Mouse (Mus musculus) hematopoietic stem cell, adult 5-6 weeks (primary cell): ENCODE measurements around the gene Cntd1. TPM values are rescaled to one million over a fixed set of nuclear protein-coding genes. Genes with fewer than 3 reads are reported as not detected.

Experiments used
- ATAC-seq, 2 experiments: fragments of 125-278 bp in 1 of 2; replicated peaks in 1 of 2; 2 replicates each; pipeline ENCODE4 v1.8.0; 2016 to 2017; ENCODE audit warnings: inconsistent platforms in 2 of 2, mild to moderate bottlenecking in 2 of 2, moderate number of reproducible peaks in 2 of 2, low read depth in 1 of 2, moderate TSS enrichment in 1 of 2; ENCODE audit not compliant: low FRiP score in 2 of 2, poor library complexity in 2 of 2, severe bottlenecking in 2 of 2, insufficient read depth in 1 of 2, low TSS enrichment in 1 of 2
- total RNA-seq: library from RNA; stranded (forward); fragments of 172-1452, 232-1000 nt; gene quantifications from 2 replicates; pipeline ENCODE4 v1.2.3, GENCODE M21; 2017

Cntd1 gene
- total RNA-seq: 1.3 and 2.4 TPM in 2 replicates

DNA sequence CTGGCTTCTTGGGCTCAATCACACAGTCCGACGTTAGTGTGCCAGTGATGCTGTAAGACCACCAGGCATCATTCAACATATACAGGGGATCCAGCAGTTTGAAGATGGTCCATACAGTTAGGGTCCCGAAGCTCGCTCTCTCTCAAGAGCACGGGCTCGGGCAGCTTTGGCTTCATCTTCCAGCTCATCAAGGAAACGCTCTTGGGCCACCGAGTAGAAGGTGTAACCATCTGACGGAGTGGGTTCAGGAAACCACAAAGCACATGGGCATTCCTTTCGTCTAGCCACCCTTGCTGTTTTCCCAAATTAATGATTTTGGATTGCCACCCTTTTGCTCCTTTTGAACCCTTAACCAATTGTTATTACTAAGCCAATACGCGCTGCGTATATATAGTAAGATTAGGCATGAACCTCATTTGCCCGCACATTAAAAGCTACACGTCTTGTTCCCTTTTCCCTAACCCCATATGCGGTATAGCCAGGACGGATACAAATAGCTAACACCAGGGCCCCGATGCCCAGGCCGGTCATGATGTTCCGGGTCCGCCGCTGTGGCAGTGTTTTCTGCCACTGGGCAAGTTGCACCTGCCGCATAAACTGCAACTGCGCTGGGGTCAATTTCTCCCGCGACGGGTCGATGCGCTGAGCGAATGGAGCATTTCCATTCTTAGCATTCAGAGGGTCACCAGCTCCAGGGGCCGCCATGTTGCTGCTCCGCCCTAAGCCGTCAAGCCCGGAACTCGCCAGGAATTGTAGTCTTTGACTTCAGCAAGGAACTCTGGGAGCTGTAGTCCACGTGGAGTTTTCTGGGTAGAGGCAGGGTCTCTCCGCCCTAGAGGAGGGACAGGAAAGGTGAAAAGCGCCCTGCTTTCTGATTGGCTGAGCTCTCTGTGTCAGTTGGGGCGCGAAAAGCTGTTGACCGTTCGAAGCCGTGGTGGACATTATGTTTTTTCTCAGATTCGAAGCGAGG, at the start of gene Cntd1, which contains the start of gene Coa3:
Cntd1 (plus strand) TSS at position 790 of the 970 bp plus-strand sequence.
Coa3 (minus strand) TSS at position 892 of the 970 bp plus-strand sequence.
- peak; percentile 96 to 97 for ATAC-seq

DNA sequence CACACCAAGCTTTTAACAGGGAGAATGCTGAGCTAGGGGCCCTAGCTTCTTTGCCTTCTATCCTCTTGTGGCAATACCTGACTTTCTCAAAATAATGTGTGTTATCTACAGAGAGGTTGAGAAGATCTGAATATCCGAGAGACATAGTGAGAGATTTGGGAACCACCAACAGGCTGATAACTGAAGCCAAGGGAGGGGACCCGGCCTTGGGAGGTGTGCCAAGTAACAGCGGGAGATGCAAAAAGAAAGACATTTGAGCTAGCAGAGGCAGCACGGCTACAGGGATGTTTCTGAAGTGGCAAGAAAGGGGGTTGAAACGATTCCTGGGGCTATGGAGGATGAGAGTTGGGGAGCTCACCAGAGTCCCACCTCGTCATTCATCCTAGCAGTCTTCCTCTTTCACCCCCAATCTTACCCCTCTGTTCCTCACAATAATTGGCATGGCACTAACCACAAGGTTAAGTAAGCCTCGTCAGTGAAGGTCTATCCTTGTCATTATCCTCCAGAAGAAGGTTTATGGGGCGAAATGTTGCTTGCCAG, 49.4 kb upstream of the Cntd1 start:
- no peak for ATAC-seq

DNA sequence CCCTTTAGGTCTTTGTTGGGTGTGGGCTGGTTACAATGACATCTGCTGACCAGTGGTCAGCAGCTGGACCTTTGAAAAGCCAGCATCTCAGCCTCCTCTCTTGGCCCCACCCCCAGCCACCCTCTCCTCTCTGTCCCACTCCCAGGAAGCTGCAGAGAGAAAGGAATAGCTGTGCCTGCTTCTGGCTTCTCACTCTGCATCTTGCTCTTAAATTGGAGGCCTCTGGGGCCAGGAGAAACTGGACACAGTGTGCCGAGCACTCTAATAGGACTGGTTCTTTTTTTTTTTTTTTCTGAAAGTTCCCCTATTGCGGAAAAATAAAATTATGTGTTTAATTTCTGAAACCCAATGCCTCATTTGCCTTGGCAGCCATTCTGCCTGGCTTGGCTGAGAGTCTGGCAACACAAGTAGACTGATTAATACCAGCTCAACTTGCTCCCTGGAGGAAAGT, 48.7 kb upstream of the Cntd1 start:
- no peak for ATAC-seq

DNA sequence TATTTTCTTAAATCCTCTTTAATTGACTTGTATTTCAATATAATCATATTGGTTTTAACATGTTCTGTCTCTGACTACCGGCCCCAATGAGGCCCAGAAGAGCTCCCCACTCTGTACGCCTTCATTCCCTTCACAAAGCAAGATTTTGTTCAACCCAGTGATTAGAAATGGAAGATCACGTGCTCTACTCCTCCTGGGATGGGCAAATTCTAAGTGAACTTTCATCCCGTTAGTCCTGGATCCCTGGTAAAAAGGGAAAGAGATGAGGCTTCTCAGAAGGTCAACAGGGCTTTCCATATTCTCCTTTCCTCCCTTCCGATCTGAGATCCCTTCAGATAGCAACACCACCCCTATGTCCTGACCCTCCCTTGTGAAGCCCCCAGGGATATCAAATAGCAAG, 48.3 kb upstream of the Cntd1 start:
- ATAC-seq: no peak

DNA sequence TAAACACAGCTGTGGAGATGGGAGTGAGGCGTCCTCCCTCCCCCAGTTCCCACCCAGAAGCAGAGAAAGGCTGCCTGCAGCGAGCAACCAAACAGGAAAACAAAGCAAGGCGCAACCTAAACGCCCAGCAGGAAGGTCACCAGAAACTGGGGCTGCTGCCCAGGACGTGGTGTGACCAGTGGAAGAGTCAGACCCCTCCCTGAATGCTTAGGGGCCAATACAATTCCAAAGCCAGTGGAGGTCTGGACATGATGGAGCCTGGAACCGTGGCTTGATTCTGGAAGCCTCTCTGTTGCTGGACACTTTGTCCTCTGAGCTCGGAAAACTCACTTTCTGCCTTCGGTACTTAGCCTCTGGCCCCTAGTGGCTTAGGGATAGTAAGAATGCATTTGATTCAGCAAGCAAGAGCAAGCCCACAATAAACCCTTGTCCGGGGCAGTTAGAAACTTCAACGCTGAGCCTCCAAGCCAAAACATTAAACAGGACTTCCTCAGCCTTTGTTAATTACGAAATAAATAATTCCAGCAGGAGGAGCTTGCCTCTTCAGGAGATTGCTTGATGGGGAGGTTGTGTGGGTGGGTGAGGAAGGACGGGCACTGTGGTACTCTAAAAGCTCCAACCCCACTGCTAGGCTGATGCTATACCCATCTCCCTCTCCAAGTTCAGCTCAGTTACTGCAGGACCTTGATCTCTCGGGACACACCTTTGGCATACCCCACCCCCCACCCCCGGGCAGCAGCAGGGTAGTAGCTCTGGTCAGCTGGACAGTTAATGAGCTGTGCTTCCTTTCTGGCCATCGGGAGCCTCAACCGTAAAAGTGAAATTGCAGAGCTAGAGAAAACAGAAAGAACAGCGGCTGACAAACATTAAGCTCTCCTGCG, 47.6 kb upstream of the Cntd1 start:
- no peak for ATAC-seq

DNA sequence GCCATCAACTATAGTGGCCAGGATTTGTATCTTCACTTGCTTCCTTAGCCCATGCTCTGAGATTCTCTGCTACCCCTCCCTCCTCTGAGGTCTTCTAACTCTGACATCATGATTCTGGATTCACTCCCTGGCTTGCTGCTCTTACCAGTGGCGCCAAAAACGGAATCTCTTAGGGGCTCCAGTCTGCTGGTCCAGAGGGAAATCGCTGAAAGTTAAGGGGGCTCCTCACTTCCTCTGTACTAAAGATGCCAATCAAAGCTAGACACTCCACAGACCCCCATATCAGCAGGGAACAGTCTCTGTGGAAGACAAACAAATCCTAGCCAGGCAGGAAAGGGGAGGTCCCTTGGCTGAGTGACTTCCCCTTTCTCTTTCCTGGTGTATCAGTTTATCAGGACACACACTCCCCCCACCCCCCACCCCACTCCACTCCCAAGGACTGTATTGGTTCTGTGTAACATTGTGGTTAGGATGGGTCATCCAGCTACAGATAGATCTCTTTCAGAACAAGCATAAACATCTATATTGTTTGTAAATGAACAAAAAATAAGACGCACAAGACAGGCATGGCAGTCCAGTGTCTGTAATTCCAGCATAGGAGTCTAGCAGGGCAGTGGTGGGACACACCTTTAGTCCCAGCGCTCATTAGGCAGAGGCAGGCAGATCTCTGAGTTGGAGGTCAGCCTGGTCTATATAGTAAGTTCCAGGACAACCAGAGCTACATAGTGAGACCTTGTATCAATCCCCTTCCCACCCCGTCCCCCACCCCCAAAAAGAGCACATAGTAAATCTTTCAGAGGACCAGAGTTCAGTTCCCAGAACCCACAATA, 46.6 kb upstream of the Cntd1 start:
- ATAC-seq: peak; percentile 49 to 71

DNA sequence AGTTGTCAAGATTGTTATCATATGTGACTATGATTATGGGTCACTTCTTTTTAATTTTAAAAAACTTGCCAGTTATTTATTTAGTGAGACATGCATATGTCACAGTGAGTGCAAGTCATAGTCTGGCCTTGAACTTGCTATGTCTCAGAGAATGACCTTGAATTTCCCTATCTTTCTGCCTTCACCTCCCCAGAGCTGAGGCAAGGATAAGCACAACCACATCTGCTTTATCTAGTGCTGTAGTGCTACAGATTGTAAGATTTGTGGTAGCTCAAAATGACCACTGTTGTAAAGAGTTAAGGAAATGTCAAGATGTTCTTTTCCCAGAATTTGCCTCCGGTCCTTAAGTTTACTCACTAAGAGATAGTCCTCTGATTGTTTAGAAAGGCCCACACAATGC, 45.6 kb upstream of the Cntd1 start:
- ATAC-seq: no peak

DNA sequence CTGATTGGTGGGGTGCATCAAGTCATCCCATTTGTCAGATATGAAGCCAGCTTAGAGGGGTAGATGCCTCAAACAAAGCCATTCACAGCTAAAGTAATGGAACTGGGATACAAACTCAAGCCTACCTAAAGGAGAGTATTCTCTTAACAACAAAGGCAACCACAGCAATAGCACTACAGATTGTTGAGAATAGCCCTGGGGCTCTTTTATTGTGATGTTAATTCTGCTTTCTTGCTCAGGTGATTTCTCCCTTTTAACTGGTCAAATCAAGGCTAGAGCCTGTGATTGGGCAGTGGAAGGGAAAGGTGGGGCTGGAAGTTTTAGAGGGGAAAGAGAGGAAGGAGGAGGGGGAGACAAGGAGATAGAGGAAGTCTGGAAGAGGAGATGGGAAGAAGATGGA, 44.7 kb upstream of the Cntd1 start:
- no peak for ATAC-seq

DNA sequence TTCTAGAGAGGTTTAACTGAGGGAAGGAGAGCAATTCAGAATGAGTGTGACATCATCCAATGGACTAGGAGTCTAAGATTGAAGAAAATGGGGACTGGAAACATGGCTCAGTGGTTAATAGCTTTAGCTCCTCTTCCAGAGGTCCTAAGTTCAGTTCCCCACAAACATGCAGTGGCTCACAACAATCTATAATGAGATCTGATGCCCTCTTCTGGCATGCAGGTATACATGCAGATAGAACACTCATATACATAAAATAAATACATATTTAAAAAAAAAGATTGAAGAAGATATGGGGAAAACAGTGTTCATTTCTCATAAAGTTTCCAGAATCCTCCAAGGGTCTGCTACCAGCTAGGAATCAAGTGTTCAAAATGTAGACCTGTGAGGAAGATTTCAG, 43.4 kb upstream of the Cntd1 start:
- no peak for ATAC-seq

DNA sequence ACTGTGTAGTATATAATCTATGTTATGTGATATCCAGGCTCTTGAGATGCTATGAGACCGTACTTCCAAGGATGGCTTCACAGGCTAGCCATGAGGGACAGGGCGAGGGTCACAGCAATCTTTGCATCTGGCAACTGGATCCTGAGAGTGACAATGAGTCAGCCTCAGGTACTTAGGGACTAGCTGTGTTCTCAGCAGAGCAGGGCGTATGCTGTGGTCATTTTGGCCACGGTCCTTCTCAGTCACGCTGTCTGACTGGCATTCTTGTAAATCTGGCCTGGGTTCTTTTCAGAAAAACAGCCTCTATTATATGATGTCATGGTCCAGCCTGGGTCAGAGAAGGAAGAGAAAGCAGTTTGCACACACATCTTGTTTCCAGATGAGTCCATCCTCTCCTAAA, 42.0 kb upstream of the Cntd1 start:
- no peak for ATAC-seq

DNA sequence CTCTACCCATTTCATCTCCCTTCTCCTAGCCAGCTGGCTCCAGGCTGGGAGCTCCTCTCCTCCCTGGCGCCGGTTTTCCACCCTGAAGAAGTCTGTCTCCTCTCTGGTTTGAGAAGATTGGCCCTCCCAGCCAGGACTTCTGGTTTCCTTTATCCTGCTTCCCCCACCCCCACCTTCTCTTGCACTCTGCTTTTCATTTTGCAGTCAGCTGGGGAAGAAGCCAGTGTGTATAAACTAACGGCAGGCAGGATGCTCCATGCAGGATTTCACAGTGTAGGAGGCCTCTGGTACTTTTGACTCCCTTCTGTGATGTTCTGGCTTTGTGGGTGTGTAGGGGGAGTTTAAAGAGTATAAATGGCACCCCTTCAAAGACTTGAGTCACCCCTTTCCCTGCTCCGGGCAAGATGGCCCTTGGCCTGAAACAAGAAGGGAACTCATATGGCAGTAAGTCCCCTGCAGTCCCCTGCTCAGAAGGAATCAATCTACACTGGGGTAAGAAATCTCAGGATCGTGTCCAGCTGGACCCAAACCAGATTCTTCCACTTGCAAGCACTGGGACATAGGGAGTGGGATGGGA, 40.7 kb upstream of the Cntd1 start:
- no peak for ATAC-seq

DNA sequence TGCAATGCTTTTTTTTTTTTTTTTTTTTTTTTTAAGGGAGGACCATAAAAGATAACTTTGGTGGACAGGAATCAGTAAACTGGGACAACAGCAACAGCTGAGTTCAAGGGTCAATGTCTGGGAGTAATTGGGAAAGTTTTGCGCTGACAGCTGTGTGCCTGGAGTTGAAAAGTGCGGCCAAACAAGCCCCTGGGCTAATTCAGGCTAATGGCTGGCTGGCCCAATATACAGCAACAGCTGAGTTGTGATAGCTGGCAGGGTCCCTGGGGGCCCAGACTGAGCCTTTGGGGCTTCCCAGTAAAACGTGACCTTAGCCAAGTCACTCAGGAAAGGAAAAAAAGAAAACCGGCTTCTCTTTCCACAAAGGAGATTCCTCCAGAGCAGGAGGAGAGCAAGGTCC, 33.7 kb upstream of the Cntd1 start:
- no peak for ATAC-seq

DNA sequence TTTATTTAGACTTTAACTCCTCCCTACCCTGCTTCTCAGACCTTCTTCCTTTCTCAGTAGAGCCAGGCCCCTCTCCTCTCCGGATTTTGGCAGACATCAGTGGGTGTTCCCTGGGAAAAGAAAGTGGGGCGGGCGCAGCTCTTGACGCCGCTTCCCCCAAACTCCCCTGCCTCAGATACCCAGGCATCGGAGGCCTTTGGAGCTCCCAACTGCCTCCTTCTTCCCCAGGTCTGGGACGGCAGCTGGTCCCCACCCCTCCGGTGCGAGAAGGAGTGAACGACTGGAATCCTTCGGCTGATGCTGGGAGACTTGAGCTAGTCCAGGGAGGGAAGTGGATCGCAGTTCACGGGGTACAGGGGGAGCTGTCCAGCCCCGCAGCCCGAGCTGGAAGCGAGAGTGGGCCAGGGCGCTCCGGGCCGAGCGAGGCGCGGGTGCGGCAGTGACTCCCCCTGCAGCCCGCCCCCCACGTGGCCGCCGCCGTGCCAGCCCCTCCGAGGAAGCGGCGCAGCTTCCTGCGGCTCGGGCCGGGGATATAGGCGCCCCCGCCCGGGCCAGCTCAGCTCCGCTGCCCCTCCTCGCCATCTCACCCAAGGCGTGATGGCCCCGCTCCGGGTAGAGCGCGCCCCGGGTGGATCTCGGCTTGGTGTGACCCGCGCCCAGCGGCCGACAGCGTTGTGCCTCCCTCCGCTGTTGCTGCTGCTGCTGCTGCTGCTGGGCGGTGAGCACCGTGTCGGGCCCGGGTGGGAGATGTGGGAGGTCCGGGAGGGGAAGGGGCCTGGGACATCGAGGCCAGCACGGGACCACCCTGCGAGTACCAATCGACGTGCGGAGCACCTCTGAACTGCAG, 32.7 kb upstream of the Cntd1 start, which contains the start of gene Ramp2:
Ramp2 (plus strand) TSS at position 174 of the 847 bp plus-strand sequence.
- peak; percentile 17 to 25; a peak in 2 of 4 replicates for ATAC-seq

DNA sequence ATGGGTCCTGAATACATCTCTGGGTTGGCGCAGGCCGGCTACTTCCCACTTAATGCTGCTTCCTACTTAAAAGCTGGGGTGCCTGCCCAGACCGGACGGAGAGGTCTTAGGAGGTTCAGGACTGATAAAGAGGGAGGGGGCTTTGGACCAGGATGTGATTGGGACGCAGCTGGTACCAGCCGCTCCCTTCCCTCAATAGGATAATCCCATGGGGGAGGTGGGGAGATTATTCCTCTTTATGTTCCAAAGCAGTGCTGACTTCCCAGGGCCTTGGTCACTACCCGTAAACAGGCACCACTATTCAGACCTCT, 32.2 kb upstream of the Cntd1 start:
- ATAC-seq: no peak

DNA sequence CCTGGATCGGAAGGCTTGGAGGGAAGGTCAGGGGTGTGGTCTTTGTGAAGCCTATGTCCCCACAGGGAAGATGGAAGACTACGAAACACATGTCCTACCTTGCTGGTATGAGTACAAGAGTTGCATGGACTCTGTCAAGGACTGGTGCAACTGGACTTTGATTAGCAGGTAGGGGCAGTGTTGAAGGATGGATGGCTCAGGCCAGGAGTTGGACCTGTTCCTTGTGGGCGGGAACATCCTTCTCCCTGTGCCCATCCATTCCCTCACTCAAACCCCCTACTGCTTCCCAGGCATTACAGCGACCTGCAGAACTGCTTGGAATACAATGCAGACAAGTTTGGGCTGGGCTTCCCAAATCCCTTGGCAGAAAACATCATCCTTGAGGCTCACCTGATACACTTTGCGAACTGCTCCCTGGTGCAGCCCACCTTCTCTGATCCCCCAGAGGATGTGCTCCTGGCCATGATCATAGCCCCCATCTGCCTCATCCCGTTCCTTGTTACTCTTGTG, 31.2 kb upstream of the Cntd1 start:
- no peak for ATAC-seq
